Comparison of ENCODE assay signal across 8 mouse cellular contexts in the genomic region with DNA sequence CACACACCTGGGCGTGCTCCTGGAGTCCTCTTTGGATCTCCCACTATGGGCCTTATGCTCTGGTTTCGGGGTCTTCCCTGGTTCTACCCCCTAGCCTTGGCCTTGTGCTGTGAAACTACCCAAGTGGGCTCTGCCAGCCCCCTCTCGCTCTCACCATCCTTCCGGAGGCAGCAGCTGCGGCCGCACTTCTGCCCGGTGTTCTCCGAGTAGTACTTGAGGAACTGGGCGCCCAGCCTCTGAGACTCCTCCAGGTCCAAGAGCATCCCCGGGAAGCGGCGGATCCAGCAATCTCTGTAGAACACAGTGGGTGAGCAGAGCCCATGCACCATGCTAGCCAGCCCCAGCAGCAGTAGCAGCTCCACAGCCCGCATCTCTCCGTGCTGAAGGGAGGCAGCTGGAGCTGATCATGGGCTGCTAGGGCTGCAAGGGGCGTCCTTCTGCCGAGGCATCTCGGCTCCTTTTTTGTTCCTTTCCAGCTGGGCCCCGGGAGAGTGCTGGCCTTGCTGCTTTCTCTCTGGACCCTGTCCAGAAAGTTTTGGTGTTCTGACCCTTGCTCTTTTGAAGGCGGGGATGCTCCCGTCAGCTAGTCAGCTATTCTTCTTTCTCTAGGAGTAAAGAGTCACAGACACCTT. TPM values are rescaled to one million over a fixed set of nuclear protein-coding genes. Genes with fewer than 3 reads are reported as not detected.
DNase-seq lines count a peak whose midpoint lies in the region; ATAC-seq and TF ChIP-seq lines count a peak whose summit lies in the region.

TSS of gene Mansc4 (minus strand) at position 439 of the 632 bp plus-strand sequence.

- H3K4me2 ChIP-seq in heart, embryonic 13.5 days: peak within 1 kb of the TSS; percentile 59

- no peak for TF ChIP-seq CTCF in E14TG2a.4 (conservative IDR thresholded peaks at IDR 0.05; ENCODE audit: low read length)

- H3K9ac ChIP-seq in heart, embryonic 13.5 days: peak within 1 kb of the TSS; percentile 15

- no peaks in the 10 kb centered on the region for H3K9me3 ChIP-seq in E14TG2a.4 (ENCODE audit: low read length)
- no peaks in the 10 kb centered on the region for H3K9me3 ChIP-seq in heart, embryonic 13.5 days
- H3K9me3 ChIP-seq in midbrain, embryonic 10.5 days (replicated peaks): no peaks in the 10 kb centered on the region

- peak within 1 kb of the TSS; percentile 67 for H3K4me3 ChIP-seq in E14TG2a.4 (replicated peaks; ENCODE audit: low read length)
- H3K4me3 ChIP-seq in heart, embryonic 13.5 days: peak within 1 kb of the TSS; percentile 31
- H3K4me3 ChIP-seq in midbrain, embryonic 10.5 days: peak within 1 kb of the TSS; percentile 49

- peaks cover 3% of the 10 kb centered on the region; the same call in 1 of the 2 replicates for H3K27me3 ChIP-seq in E14TG2a.4 (ENCODE audit: insufficient read depth, low read length)
- peaks cover 13% of the 10 kb centered on the region; the same call in 1 of the 2 replicates for H3K27me3 ChIP-seq in heart, embryonic 13.5 days (replicated peaks)
- peaks cover 27% of the 10 kb centered on the region for H3K27me3 ChIP-seq in midbrain, embryonic 10.5 days (ENCODE audit: low read depth, poor library complexity, severe bottlenecking)

- no peak within 1 kb of the TSS; the same call in 1 of the 2 replicates for H3K27ac ChIP-seq in heart, embryonic 13.5 days (replicated peaks)
- peak within 1 kb of the TSS; percentile 76 for H3K27ac ChIP-seq in midbrain, embryonic 10.5 days (replicated peaks)

- no peaks in the 10 kb centered on the region for H3K36me3 ChIP-seq in E14TG2a.4 (ENCODE audit: insufficient read depth, low read length)
- no peaks in the 10 kb centered on the region for H3K36me3 ChIP-seq in heart, embryonic 13.5 days
- H3K36me3 ChIP-seq in midbrain, embryonic 10.5 days: no peaks in the 10 kb centered on the region

- WGBS in heart, embryonic 13.5 days: 11% methylated on average over 20 of the region's 20 CpGs
- 5% methylated on average over 20 of the region's 20 CpGs for WGBS in midbrain, embryonic 10.5 days

- ATAC-seq in heart, embryonic 13.5 days (ENCODE audit: extremely low read depth, insufficient number of reproducible peaks, low FRiP score, low TSS enrichment): no peak

- H3K4me1 ChIP-seq in E14TG2a.4 (replicated peaks; ENCODE audit: low read depth, low read length): peaks cover 68% of the 10 kb centered on the region
- H3K4me1 ChIP-seq in heart, embryonic 13.5 days: peaks cover 18% of the 10 kb centered on the region
- peaks cover 27% of the 10 kb centered on the region for H3K4me1 ChIP-seq in midbrain, embryonic 10.5 days

- DNase-seq in embryo, embryonic 10 days (ENCODE audit: low spot score): peak; percentile 61
- DNase-seq in kidney, adult 9 months: peak; percentile 91
- peak; percentile 50 for DNase-seq in midbrain, embryonic 10.5 days (ENCODE audit: low spot score)
- DNase-seq in testis, postnatal 14 days (ENCODE audit: low spot score): peak; percentile 56
- no peak for DNase-seq in layer of hippocampus, adult 9-11 months
- DNase-seq in cerebellum, adult 18-20 months: no peak

RNA-seq across cellular contexts. Expression of gene Mansc4, which starts in this region (rescaled TPM):
- 0.48 and 0.51 TPM in 2 replicates for polyA plus RNA-seq in heart, embryonic 13.5 days (2015; fragmentation: Nextera tagmentation; extraction: Ambion mirVana)
- polyA plus RNA-seq in midbrain, embryonic 10.5 days (2016; fragmentation: Nextera tagmentation; extraction: Ambion mirVana): 0.27 and 0.44 TPM in 2 replicates

Comparison
In these comparisons a context has a peak if more than half of its experiments do, and no peak if none do; other contexts are left out.
1. Peak in DNase-seq, H3K4me3 ChIP-seq and H3K27ac ChIP-seq in midbrain, embryonic 10.5 days; RNA of the gene not detected or under 1 TPM.
2. DNase-seq: peak in embryo, embryonic 10 days (single experiment), kidney, adult 9 months (single experiment) and testis, postnatal 14 days (single experiment); none in layer of hippocampus, adult 9-11 months (single experiment) and cerebellum, adult 18-20 months (0 of 2).
3. Peak in every context shown above with its lines, with median percentiles within 50 percentile points of each other: H3K4me3 ChIP-seq.